Mouse (Mus musculus): ENCODE measurements around the gene Peli1. TPM values are rescaled to one million over a fixed set of nuclear protein-coding genes. Genes with fewer than 3 reads are reported as not detected.
"Not testable (repeated sequence)": the region's sequence is repeated elsewhere in the genome, so short reads cannot be mapped to it uniquely, and the experiment has no call there.

Gene Peli1
- polyA plus RNA-seq, 1 experiment = 1.4 TPM

DNA sequence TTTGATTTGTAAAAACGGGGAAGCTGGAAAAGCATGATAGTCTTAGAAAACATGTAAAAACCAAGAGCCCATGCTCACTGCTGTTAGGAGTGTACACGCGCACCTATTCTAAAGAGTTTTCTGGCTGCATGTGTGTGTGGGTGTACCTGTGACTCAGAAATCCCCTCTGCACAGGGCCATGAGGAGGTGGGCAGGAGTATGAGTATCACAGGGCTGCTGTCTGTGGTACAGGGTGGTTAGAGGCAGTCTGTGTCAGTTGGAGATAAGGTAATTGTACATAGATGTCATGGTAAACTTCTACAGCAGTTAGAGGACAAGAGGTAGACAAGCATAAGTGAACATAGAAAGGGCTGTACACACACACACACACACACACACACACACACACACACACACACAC is 81.2 kb downstream of the Peli1 start:
- no peaks in the 10 kb centered on the region for H3K27me3 ChIP-seq (ENCODE audit: control insufficient read depth)
- TF ChIP-seq GATA1 (IDR thresholded peaks at IDR 0.05; ENCODE audit: low read length) (no peak), TAL1 (IDR thresholded peaks at IDR 0.05; ENCODE audit: low read length) (no peak)
- no peak overlapping the region for H3K4me3 ChIP-seq (replicated peaks)
- H3K36me3 ChIP-seq (ENCODE audit: control insufficient read depth) = no peaks in the 10 kb centered on the region
- no peaks in the 10 kb centered on the region; the same call in 1 of the 2 replicates for H3K9me3 ChIP-seq (ENCODE audit: control insufficient read depth, low read length)
- peaks cover 8% of the 10 kb centered on the region for H3K4me1 ChIP-seq (ENCODE audit: control insufficient read depth)

DNA sequence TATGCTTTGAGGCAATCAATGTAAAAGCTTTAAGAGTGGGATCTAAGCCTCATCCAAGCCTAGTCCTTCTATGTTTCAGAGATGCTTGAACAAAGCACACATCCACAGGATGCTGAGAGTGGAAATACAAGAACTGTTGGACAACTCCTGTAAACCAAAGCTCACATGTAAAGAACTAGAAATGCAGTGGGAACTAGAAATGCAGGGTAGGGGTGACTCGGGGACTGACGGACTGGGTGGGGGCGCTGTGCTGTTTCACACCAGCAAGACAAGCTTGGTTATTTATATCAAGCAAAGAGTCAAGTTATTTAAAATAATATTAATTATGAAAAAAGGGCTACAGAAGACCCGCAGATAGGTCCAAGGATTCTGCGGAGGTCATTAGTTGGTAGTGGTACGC is 82.8 kb downstream of the Peli1 start:
- Histone ChIP-seq H3K4me3 (replicated peaks) (no peak overlapping the region), H3K9me3 (ENCODE audit: control insufficient read depth, low read length) (no peaks in the 10 kb centered on the region; the same call in 1 of the 2 replicates), H3K27me3 (ENCODE audit: control insufficient read depth) (no peaks in the 10 kb centered on the region), H3K36me3 (ENCODE audit: control insufficient read depth) (no peaks in the 10 kb centered on the region), H3K4me1 (ENCODE audit: control insufficient read depth) (peaks cover 6% of the 10 kb centered on the region)
- TF ChIP-seq GATA1 (IDR thresholded peaks at IDR 0.05; ENCODE audit: low read length) = no peak
- TF ChIP-seq TAL1 (IDR thresholded peaks at IDR 0.05; ENCODE audit: low read length) = no peak

DNA sequence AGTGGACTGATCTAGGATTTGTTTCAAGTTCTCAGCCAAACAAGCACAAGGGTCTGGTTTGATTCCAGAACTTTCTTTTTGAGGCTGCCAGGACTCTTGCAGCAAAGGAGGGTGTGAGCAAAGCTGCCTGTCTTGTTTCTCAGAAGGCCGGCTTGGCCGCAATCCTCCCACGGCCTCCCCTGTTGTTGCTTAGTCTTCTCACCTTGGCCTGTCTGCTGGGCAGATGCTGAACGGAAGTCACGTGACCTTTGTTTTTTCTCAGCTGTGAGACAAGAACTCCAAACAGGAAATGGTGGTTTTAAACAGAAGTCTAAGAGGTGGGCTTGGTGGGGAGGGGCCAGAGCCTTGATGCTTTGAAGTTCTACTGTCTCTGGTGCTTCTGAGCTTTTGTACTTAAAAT is 83.3 kb downstream of the Peli1 start:
- Histone ChIP-seq H3K4me3 (replicated peaks) (no peak overlapping the region), H3K27me3 (ENCODE audit: control insufficient read depth) (no peaks in the 10 kb centered on the region), H3K9me3 (ENCODE audit: control insufficient read depth, low read length) (no peaks in the 10 kb centered on the region), H3K4me1 (ENCODE audit: control insufficient read depth) (peaks cover 10% of the 10 kb centered on the region), H3K36me3 (ENCODE audit: control insufficient read depth) (no peaks in the 10 kb centered on the region)
- TF ChIP-seq TAL1 (IDR thresholded peaks at IDR 0.05; ENCODE audit: low read length) (no peak), GATA1 (IDR thresholded peaks at IDR 0.05; ENCODE audit: low read length) (no peak)

DNA sequence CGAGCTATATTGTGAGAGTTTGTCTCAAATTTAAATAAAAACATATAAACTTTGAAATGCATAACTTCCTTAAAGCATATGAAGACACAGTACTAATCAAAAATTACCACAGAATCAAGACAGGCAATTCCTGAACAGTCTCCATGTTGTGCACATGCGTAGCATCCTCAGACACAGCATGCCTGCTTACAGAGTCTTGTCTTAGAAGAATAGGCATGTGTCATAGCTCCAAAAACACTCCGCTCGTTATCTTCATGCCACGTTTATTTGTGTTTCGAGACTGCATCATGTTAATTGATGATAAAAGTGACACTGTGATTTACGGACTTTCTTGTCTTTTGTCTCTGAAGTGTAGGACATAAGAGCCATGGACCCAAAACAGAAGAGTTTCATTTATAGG is 84.0 kb downstream of the Peli1 start:
- Histone ChIP-seq H3K36me3 (ENCODE audit: control insufficient read depth) (no peaks in the 10 kb centered on the region), H3K9me3 (ENCODE audit: control insufficient read depth, low read length) (no peaks in the 10 kb centered on the region), H3K4me1 (ENCODE audit: control insufficient read depth) (peaks cover 10% of the 10 kb centered on the region), H3K4me3 (replicated peaks) (no peak overlapping the region), H3K27me3 (ENCODE audit: control insufficient read depth) (no peaks in the 10 kb centered on the region)
- TF ChIP-seq TAL1 (IDR thresholded peaks at IDR 0.05; ENCODE audit: low read length) (no peak), GATA1 (IDR thresholded peaks at IDR 0.05; ENCODE audit: low read length) (no peak)

DNA sequence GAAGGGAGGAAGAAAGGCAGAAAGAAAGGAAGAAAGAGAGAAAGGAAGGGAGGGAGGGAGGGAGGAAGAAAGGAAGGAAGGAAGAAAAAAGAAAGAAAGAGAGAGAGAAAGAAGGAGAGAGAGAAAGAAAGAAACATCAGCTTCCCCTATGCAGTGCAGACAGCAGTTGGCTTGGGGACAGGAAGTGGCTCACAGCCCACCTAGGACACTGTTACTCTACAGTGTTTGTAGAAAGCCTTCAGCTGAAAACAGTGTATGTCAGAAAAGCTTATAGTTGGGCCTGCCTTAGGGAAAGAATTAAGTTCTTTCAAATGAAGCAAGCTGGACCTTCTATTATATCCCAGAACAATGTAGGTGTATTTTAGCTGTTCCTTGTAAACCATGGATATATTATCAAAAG is 85.4 kb downstream of the Peli1 start:
- no peaks in the 10 kb centered on the region for H3K36me3 ChIP-seq (ENCODE audit: control insufficient read depth)
- H3K27me3 ChIP-seq (ENCODE audit: control insufficient read depth) = no peaks in the 10 kb centered on the region
- H3K9me3 ChIP-seq (ENCODE audit: control insufficient read depth, low read length) = no peaks in the 10 kb centered on the region
- H3K4me3 ChIP-seq (replicated peaks) = no peak overlapping the region
- TF ChIP-seq GATA1 (IDR thresholded peaks at IDR 0.05; ENCODE audit: low read length) (no peak), TAL1 (IDR thresholded peaks at IDR 0.05; ENCODE audit: low read length) (no peak)
- peaks cover 10% of the 10 kb centered on the region for H3K4me1 ChIP-seq (ENCODE audit: control insufficient read depth)

DNA sequence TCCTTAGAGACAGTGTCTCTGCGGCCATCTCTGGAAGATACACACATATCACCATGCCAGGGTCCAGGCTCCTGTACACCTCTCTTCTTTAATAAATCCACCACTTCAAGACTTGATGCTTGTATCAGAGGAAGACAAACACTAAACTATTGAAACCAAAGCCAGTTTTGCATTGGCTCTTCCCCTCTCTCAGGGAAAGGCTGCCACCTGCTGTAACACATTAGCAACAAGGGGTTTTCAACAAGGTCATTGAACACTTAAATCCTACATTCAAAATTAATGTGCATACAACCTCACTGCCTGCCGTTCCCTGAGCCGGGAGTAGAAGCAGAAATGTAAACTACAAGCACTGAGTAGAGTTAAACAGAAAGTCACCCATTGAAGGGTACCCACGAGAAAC is 87.3 kb downstream of the Peli1 start:
- Histone ChIP-seq H3K27me3 (ENCODE audit: control insufficient read depth) (no peaks in the 10 kb centered on the region), H3K4me1 (ENCODE audit: control insufficient read depth) (peaks cover 8% of the 10 kb centered on the region), H3K9me3 (ENCODE audit: control insufficient read depth, low read length) (no peaks in the 10 kb centered on the region), H3K36me3 (ENCODE audit: control insufficient read depth) (no peaks in the 10 kb centered on the region), H3K4me3 (replicated peaks) (no peak overlapping the region)
- TF ChIP-seq TAL1 (IDR thresholded peaks at IDR 0.05; ENCODE audit: low read length) = no peak
- no peak for TF ChIP-seq GATA1 (IDR thresholded peaks at IDR 0.05; ENCODE audit: low read length)

DNA sequence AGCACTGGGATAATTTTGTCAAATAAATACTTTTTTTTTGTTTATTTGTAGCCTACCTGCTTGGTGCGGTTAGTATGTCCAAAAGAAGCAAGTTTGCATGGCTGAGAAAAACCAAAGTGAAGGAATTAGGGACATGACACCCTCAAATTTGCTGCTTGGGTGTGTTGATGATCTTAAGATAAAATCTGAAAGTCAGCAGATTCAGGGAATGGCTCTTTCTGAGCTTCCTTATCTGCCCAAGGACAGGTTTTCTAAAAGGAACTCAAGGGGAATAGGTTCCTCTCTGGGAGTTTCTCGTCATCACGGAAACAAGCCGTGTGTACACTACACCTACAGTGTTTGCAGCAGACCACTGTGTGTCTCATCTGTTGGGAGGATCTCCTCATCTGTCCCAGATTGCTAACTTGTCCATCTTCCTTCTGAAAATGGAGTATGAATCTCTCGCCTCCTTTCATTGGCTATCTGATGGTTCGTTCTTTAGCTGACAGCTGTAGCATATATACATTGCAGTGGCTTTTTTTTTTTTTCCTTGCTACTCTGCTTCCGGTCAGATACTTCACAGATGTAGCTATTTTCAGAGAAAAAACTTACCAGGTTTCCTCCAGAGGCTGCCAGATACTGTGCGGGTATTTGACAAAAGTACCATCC is 88.0 kb downstream of the Peli1 start:
- Histone ChIP-seq H3K4me1 (ENCODE audit: control insufficient read depth) (peaks cover 8% of the 10 kb centered on the region), H3K27me3 (ENCODE audit: control insufficient read depth) (no peaks in the 10 kb centered on the region), H3K9me3 (ENCODE audit: control insufficient read depth, low read length) (no peaks in the 10 kb centered on the region), H3K36me3 (ENCODE audit: control insufficient read depth) (no peaks in the 10 kb centered on the region), H3K4me3 (replicated peaks) (no peak overlapping the region)
- no peak for TF ChIP-seq GATA1 (IDR thresholded peaks at IDR 0.05; ENCODE audit: low read length)
- TF ChIP-seq TAL1 (IDR thresholded peaks at IDR 0.05; ENCODE audit: low read length) = no peak

DNA sequence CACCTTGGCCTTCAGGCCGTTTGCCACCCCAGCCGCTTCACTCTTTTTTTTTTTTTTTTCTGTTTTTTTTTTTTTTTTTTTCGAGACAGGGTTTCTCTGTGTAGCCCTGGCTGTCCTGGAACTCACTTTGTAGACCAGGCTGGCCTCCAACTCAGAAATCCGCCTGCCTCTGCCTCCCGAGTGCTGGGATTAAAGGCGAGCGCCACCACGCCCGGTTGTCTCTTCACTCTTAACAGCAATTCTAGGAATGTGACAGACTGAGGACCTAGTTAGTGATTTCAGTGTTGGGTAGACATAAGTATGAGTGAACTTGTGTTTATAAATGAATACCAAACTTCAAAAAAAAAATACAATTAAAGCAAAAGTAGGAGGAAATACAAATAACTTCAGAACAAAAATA is 88.8 kb downstream of the Peli1 start:
- not testable (repeated sequence) for H3K4me3 ChIP-seq (replicated peaks); H3K9me3 ChIP-seq (ENCODE audit: control insufficient read depth, low read length); H3K4me1 ChIP-seq (ENCODE audit: control insufficient read depth); H3K27me3 ChIP-seq (ENCODE audit: control insufficient read depth); H3K36me3 ChIP-seq (ENCODE audit: control insufficient read depth)

DNA sequence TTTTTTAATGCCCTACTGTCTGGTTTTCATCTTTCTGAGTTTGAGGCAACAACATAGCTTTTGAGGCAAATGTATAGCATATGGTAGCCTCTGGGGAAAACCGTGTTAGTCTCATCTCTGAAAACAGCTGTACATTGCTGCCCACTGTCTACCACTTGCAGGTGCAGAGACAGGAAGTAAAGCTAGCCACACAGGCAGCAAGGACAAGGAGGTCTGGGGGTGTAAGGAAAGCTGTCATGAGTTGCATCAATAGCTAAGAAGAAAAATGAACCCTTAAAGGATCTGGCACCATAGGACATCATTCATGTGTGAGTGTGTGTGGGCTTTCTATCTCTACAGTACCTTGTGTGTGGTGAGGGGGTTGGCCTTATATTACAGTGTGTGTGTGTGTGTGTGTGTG is 89.6 kb downstream of the Peli1 start:
- TF ChIP-seq TAL1 (IDR thresholded peaks at IDR 0.05; ENCODE audit: low read length) = no peak
- no peak for TF ChIP-seq GATA1 (IDR thresholded peaks at IDR 0.05; ENCODE audit: low read length)
- Histone ChIP-seq H3K4me3 (replicated peaks) (no peak overlapping the region), H3K36me3 (ENCODE audit: control insufficient read depth) (no peaks in the 10 kb centered on the region), H3K27me3 (ENCODE audit: control insufficient read depth) (no peaks in the 10 kb centered on the region), H3K9me3 (ENCODE audit: control insufficient read depth, low read length) (no peaks in the 10 kb centered on the region), H3K4me1 (ENCODE audit: control insufficient read depth) (peaks cover 8% of the 10 kb centered on the region)

DNA sequence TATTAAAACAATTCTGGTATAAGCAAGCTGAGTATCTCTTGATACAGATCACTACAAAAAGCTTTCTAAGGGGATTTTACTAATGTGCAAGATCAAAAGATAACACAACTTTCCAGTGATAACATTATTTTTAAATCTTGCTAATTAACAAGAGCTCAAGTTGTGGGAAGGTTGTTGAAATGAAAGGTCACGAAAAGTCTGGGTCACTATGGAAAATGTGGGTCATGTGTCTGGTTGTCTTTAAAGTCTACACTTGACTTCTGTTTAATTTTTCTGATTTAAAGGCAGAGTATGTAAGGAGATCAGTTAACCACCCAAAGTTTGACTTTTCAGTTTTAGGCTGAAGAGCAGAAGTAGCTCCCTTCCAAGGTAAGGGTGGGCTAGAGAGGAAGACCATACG is 90.5 kb downstream of the Peli1 start:
- Histone ChIP-seq H3K36me3 (ENCODE audit: control insufficient read depth) (no peaks in the 10 kb centered on the region), H3K4me1 (ENCODE audit: control insufficient read depth) (peaks cover 8% of the 10 kb centered on the region)
- TF ChIP-seq GATA1 (IDR thresholded peaks at IDR 0.05; ENCODE audit: low read length) (no peak), TAL1 (IDR thresholded peaks at IDR 0.05; ENCODE audit: low read length) (no peak)

More for the DNA sequence above, 90.5 kb downstream of the Peli1 start:
- Histone ChIP-seq H3K27me3 (ENCODE audit: control insufficient read depth) (no peaks in the 10 kb centered on the region), H3K9me3 (ENCODE audit: control insufficient read depth, low read length) (no peaks in the 10 kb centered on the region), H3K4me3 (replicated peaks) (no peak overlapping the region)

Measured in erythroblast, embryonic 14.5 days (primary cell).